Mouse (Mus musculus) thymus, postnatal 14 days (tissue): ENCODE data around the gene Ift74.
A peak's percentile ranks its signal among the peaks of the same experiment; 100 is the strongest.
"Not testable (repeated sequence)": the region's sequence is repeated elsewhere in the genome, so short reads cannot be mapped to it uniquely, and the experiment has no call there.

Experiments used
- DNase-seq: peaks from one replicate; pipeline ENCODE4 v3.0.0; 2021

Ift74 gene

DNA sequence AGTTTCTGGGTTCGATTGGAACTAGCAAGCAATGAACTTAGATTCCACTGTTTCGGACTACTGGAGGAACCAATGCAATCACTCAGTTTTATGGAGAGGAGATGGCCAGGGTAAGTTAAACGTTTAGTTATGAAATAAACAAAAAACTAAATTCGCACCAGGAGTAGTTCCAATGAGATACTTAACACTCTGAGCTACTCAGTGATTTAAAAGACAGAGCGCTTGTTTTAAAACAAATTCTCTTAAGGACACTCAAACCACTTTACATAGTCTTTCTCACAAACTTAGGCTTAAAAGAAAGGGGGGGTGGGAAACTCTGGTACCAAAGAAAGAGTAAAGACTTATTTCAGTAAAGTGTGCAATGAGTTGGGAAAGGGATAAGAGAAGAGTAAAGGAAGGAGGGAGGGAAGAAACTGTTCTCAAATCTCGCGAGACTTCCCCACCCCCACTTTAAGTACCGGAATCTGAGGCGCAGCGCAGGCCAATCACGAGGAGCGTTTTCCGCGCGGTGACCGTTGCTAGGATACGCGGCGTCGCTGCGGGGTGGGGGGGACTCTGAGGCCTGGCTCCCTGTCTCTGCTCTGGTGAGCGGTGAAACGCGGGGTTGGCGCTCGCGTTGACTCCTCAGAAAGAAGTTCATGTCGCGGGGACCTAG lies at the start of gene Ift74:
TSS of gene Ift74 (plus strand) at position 520 of the 655 bp plus-strand sequence.
- peak; percentile 95 for DNase-seq

DNA sequence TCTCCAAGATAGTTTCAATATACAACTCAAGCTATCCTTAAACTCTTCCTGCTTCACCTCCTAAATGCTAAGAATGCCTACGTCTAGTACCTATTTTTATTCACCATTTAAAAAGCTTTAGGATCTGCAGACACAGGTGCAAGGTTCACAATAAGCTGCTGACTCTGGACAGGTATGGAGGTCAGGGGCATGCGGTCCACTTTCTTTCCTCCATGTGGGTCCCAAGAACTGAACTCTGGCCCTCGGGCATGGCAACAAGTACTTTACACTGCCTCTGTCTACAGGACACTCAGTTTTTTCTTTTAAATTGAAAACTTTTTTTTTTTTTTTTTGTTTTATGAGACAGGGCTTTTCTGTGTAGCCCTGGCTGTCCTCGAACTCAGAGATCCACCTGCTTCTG lies 41.6 kb upstream of the Ift74 start:
- DNase-seq = no peak

DNA sequence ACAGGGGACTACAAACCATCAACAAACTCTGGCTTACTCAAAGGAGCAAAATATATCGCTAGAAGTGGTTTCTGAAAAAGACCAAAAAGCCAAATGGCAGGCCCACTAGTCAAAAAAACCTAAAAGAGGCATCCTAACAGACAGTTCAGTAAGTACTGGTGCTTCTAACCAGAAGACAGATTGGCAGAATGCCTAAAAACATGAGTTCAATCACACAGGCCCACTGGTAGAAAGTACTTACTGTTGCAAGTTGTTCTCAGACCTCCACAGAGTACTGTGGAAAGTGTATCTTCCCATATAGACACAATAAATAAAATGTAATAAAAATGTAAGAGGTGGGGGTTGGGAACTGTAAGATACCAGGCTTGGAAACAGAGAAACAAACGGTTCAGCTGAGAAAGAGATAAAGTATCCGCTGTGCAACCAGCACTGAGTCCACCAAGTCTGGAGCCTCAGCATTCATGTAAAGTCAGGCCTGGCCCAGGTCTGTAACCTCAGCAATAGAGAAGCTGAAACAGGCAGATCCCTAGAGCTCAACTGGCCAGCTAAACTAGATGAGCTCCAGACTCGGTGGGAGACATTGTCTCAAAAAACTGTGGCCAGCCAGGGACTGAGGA lies 22.4 kb upstream of the Ift74 start:
- no peak for DNase-seq

DNA sequence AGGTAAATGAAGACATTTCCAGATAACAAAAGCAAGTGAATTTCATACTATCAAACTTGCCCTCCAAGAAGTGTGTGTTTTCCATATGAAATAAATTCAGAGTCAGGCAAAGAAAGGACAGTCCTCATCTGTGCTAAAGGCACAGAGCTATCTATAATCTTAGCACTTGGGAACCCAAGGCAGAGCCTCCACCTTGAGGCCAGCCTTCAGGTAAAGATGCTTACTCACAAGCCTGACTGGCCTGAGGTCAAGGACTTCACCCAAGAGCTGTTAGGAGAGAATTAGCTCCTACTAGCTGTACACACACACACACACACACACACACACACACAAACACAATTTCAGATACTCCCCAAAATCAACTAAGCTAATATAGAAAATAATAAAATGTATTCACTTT lies 21.6 kb upstream of the Ift74 start:
- DNase-seq = no peak

DNA sequence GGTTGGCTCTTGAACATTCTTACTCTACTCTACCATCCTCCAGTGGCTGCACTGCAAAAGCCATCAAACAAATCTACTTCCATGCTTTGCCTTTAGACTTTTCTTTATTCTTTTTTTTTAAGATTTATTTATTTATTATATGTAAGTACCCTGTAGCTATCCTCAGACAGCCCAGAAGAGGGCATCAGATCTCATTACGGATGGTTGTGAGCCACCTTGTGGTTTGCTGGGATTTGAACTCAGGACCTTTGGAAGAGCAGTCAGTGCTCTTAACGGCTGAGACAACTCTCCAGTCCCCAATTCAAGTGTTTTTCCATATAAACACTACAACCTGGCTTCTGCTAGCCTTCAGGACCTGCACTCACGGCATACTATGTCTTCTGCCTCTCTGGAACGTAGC lies 12.9 kb upstream of the Ift74 start:
- peak; percentile 23 for DNase-seq

DNA sequence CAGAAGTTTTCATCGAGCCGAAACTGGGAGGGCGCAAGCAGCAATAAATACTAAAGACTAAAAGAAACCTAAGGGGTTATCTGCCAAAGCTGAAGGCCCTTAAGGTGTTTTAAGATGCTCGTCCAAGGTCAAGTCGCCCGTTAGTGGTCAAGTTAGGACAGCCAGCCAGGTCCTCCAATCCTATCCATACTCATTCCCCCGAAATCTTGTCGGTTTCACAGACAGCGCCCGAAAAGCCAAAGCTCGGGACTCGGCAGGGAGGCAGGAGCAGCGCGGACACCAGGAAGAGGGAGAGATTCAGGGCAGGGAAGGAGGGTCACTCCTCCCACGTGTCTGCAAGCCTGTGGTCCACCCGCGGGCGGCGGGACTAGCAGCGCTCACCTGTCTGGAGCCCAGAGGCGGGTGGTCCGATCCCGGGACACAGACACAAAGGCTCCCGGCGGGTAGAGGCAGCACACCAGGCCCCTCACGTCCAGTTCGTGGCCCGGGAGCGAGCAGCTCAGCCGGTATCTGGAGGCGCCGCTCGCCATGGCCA lies 11.7 kb upstream of the Ift74 start:
- DNase-seq = no peak

DNA sequence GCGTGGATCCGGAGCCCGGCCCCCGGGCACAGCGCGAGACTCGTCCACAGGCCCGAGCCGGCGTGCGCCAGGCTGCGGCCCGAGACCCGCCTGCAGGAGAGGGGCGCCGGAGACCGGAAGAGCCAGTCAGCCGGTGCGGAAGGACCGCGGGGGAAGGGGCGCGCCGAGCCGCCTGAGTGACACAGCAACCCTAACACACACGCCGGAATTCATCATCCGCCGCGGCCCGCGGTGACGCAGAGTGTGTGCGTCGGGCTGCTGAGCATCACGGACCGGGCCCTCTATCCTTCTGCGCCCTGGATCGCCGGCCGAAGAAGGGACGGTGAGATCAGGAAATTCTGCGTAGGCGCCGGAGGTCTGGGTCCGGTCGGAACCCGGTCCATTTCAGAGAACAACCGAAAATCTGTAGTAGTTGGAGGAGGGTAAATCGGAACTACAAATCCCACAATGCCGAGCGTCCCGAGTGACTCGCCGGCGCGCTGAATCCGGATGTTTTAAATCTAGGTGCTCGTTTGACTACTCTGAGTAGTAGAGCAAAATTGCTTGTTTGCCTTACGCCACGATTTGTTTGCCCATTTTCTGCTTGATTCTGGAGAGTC lies 11.2 kb upstream of the Ift74 start, which contains the start of gene Plaa:
TSS of gene Plaa (minus strand) at position 214 of the 599 bp plus-strand sequence.
- DNase-seq = peak; percentile 92

DNA sequence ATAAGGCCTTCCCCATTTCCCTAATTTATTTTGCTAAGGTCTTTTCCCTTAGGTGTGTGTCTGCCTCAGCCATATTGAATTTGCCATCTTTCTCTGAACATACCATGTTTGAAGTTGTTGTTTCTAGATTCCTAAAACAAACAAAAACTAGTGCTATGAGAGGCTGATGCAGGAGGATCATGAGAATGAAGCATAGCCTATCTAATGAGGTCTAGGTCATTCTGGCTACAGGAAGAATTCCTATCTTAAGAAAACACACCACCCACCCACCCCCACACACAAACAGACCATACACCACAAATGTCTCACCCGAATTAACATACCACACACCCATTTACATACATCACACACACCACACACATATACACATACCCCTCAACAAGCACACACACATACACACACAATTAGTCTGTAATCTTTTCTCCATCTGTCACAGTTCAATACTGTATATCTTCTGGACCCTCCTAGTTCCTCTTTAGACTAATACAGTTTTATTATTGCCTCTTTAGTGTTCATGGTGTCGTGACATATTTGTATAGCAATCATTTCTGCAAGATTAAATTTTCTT lies 9.8 kb upstream of the Ift74 start:
- no peak for DNase-seq

DNA sequence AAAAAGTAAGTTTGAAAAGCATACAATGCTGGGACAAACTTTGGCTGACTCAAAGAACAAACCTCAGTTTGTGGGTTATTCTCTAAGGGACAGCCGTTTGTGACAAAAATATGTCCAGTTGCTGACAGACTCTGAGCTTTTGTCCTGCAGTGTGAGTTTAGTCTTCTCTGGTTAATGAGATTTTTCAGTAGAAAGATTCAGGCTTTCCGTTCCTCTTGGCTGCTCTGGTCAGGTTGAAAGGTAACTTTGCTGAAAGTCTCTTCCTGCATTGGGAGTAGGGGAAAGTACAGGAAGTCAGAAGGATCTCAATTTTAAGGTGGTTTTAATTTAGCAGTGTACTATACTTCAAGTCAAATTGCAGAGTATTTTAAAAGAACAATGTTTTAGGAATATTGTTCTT lies 8.7 kb upstream of the Ift74 start:
- DNase-seq = no peak

DNA sequence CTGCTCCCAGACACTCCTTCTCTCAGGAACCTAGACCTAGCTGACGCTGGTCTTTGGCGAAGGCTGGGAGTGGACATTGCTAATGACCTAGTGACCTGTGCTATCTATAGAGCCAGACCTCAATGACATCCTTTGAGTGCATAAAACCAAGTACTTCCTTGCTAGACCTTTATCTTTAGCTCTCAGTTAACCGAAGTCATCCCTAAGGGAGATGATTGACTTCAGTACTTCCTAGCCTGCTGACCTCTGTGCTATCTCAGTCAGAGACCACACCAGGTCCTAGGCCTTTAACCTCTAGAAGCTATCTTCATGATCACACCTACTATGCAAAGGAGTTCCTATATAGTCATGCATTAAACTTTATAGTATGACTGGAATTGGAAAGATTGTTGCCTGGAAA lies 4.0 kb upstream of the Ift74 start:
- DNase-seq = no peak

DNA sequence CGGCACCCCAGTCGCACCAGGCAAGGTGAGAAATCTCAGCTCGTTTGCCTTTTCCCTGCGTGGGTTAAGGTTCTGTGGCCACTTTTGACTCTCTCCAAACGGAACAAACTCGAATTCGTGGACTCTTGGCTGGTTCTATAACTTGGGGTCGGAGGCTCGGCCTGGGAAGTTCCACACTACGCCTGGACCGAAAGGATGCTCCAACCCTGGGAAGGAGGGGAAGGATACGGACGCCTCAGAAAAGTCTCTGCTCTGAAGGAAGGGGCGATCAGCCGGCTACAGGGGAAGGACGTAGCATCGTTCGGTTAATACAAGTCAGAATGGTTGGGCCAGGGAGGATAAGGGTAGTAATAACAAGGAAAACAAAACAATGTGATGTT lies 326 bp downstream of the Ift74 start:
- no peak for DNase-seq

DNA sequence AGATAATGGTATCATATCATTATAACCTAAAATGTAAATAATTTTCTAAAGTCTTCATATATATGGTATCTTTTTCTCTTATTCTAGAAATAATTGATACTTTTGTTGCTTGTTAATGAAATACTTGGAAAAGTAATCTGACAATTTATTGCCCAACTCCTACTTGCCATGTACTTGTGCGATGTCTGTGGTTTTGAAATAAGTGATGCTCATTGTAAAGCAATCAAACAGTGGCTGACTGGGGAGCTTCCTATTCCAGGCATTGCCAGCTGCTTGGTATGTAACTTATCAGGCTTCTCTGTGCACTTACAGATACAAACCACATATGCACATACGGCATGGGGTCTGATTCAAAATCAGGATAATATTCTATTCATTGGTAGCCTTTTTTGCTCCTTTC lies 5.8 kb downstream of the Ift74 start:
- no peak for DNase-seq

DNA sequence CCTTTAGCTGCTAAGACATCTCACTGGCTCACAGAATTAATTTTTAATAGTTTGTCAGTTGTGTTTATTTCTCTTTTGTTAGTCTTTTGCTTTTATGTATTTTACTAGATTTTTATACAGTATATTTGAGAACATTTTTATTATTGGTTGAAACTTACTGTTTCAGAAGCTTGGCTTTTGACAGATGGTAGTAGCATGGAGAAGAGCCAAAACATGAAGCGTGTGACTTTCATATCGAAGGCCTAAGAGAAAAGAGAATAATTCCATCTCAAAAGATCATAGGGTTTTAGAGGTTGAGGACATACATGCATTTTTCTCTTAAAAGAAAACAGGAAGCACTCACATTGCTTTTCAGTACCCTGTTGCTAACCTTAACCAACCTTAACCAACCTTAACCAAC lies 28.9 kb downstream of the Ift74 start:
- no peak for DNase-seq

DNA sequence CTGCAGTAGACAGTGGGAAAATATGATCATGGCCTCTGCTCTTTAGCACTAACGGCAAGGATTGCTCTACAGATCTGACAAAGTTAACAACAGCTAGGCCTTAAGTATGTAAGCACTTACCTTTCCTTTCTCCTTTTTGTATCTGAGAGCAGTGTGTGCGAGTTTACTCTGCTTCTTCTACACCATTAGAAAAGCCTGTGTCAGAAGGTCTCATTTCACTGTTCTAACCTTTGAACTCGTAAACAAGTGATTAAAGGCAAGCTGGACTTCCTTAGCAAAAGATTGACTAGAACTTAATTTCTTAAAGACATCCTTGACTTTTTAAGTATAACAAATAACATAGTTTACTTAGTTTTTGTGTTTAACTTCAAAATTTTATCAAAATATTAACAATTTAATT lies 35.6 kb downstream of the Ift74 start, which contains the start of gene Lrrc19:
TSS of gene Lrrc19 (minus strand) at position 225 of the 400 bp plus-strand sequence.
- no peak for DNase-seq

DNA sequence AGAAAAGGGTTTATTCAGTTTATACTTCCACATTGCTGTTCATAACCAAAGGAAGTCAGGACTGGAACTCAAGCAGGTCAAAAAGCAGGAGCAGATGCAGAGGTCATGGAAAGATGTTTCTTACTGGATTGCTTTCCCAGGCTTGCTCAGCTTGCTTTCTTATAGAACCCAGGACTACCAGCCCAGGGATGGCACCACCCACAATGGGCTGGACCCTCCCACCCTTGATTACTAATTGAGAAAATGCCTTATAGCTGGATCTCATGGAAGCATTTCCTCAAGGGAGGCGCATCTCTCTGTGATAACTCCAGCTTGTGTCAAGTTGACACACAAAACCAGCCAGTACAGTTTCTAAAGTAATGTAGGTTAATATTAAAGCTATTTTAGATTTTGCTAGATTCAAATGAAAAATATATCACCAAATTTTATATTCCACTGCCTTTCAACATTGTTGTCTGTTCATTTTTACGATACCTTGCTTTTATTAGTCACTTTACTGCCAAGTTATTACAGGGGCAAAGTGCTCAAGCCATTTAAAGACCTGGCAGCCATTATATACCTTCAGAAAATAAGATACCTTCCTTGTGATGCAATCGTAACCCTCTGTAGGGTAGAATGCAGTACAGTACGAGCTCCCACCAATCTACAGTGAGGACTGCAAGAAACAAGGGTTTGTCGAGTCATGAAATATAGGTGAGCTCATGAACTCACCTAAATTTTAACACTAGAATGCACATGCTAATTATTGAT lies 36.3 kb downstream of the Ift74 start:
- DNase-seq = not testable (repeated sequence)

DNA sequence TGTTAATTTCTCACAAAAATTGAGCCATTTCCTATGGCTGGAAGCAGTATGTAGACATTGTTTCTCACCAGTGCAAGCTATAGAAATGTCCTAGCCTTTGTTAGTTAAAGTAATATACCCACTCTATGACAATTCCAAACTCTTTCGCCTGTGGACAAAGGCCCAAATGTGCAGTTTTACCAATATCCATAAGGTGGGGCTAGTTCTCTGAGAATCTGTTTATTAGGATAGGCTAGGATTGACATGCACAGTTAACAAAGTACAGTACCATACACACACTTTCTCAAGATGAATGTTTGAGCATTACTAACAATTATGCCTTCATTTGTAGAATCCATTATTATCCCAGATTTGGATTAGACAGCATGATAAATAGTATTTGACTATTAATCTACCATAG lies 55.4 kb downstream of the Ift74 start:
- no peak for DNase-seq

DNA sequence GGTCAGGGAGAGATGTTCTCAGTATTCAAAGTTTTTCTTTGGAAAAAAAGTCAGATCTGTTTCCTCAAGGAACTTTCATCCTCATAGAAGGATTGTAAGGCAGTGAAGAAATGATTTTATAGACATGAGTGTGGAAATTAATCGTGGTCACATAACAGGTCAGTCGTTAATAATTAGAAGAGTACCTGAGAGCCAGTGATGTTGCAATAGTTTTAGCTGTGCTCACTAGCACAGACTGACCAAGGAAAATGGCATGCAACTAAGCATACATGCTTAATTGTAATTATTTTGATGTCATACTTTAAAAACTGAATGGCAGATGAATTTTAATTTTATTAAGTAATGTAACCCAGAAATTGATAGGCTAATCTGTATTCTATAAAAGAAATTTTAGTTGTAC lies 66.4 kb downstream of the Ift74 start:
- DNase-seq = no peak

DNA sequence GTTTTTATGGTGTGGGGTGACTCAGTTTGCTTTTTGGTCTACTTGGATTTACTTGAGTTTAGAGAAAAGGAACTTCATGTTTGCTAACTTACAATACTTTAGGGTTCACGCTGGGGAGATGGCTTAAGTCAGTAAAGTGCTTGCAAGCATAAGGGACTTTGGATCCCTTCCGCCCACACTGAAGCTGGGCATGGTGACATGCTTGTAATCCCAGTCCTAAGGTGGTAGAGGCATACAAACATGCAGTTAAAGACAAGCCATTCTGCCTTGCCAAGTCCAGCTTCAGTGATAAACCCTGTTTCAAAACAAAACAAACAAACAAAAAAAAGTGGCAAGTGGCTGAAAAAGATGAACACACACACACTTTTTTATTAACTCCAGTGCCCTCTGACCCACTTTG lies 66.9 kb downstream of the Ift74 start:
- no peak for DNase-seq

DNA sequence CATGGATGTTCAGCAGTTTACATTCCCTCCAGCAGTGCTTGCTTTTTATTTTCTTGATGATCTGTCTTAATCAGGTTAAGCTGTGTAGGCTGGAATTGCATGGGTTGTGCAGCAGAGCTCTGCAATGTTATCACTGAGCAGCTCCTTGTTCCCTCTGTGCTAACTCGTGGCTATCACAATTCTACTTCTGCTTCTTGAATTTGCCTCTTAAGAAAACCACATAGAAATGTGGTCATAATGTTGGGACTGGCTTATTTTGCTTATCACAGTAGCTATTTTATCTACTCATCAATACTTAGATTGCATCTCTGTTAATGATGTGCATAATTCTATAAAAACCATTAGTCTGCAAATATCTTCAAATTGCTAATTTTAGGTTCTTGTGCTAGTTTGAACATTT lies 67.7 kb downstream of the Ift74 start:
- no peak for DNase-seq

DNA sequence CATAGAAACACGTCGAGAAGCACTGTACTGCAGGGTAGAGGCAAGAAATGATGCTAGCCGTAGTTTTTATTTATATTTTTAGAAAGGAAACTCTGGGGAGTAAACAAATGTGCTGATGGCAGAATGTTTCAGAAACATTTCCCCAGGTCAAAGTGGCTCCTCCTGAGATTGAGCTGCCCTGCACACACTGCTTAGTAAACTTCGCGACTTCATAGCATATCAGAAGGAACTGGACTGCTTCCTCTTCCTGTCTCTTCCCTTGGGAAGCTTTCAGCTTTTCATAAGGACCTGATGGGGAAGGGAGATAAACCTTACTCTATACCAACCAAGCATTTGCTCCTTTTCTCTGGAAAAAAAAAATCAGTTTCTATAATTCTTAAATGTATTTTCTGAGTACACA lies 69.0 kb downstream of the Ift74 start:
- no peak for DNase-seq

DNA sequence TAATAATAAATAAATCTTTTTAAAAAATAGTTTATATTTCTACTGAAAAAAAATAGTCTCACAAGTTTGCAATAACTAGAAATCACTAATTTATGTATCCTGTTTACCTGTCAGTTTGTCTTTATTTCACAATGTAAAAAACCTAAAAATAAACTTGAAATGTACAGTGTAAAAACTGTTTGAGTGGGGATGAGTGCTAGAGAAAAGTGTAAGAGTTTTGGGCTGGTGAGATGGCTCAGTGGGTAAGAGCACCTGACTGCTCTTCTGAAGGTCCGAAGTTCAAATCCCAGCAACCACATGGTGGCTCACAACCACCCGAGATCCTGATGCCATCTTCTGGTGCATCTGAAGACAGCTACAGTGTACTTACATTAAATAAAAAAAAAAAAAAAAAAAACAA lies 75.5 kb downstream of the Ift74 start:
- not testable (repeated sequence) for DNase-seq

DNA sequence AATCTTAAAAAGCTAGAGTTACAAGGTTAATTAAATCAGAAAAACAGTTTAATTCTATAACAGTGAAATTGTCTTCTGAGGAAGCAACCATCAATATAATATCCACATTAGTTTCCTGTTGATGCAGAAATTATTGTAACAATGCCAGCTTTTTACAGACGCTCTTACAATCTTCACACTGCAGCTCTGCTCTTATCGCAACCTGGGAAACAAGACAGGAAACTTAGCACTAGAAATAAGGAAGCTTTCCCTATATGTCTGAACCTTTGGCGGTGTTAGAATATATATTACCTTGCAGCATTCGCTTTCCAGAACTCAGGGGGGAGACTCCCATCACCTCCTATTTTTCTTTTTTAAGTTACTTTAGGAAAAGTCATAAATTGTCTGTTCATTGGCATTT lies 76.8 kb downstream of the Ift74 start:
- no peak for DNase-seq

DNA sequence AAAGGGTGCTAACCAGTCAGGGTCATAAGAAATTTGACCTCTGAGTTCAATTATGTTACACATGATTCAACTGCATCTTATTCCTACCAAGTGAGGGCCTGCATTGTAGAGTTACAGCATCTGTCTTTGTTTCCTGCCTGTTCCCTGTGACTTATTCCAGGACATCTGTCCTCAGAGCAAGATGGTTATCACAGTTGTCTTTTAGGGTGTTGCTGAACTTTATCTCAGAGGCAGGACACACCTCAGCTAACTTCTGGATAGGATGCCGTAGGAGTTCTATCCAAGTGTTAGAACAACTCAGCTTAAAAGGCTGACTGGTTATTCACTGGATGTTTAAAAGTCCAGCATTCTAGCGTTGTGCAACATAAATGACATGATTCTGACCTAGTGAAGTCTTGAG lies 77.9 kb downstream of the Ift74 start:
- DNase-seq = no peak
